Mouse (Mus musculus) forebrain, embryonic 15.5 days (tissue): ENCODE data around the gene Gnb5. TPM values are rescaled to one million over a fixed set of nuclear protein-coding genes. Genes with fewer than 3 reads are reported as not detected.
"Not testable (repeated sequence)": the region's sequence is repeated elsewhere in the genome, so short reads cannot be mapped to it uniquely, and the experiment has no call there.

Experiments
- ATAC-seq: fragments of 200-750 bp; cut with Nextera tagmentation; replicated peaks from 2 replicates; pipeline ENCODE4 v1.8.0; 2017; ENCODE audit warnings: mild to moderate bottlenecking, moderate TSS enrichment, moderate library complexity
- H3K27ac ChIP-seq: fragments of 300-500 bp; sonication (generic); replicated peaks from 2 replicates; pipeline ENCODE4 v1.5.1; 2015; ENCODE audit warnings: mild to moderate bottlenecking, inconsistent platforms
- H3K27me3 ChIP-seq: fragments of 300-500 bp; sonication (generic); 2 replicates; pipeline ENCODE4 v1.6.1; 2015; ENCODE audit warnings: inconsistent platforms
- H3K36me3 ChIP-seq: fragments of 300-500 bp; sonication (generic); 2 replicates; pipeline ENCODE4 v1.6.1; 2015; ENCODE audit warnings: mild to moderate bottlenecking, inconsistent platforms
- H3K4me1 ChIP-seq: fragments of 300-500 bp; sonication (generic); 2 replicates; pipeline ENCODE4 v1.6.1; 2015; ENCODE audit warnings: inconsistent platforms
- H3K4me2 ChIP-seq: fragments of 300-500 bp; sonication (generic); replicated peaks from 2 replicates; pipeline ENCODE4 v1.6.1; 2015; ENCODE audit warnings: mild to moderate bottlenecking, inconsistent platforms
- H3K4me3 ChIP-seq: fragments of 300-500 bp; sonication (generic); 2 replicates; pipeline ENCODE4 v1.5.1; 2015; ENCODE audit warnings: mild to moderate bottlenecking, inconsistent platforms
- H3K9ac ChIP-seq: fragments of 300-500 bp; sonication (generic); replicated peaks from 2 replicates; pipeline ENCODE4 v1.6.1; 2015; ENCODE audit warnings: mild to moderate bottlenecking, inconsistent platforms
- H3K9me3 ChIP-seq: fragments of 300-500 bp; sonication (generic); 2 replicates; pipeline ENCODE4 v1.6.1; 2016; ENCODE audit warnings: inconsistent platforms
- WGBS: fragments of 180-500 bp; shearing (Covaris S2); methylation state at CpG from one replicate; pipeline ENCODE4 v1.1.7; 2015; ENCODE audit warnings: mixed read lengths; 5-methylcytosine and 5-hydroxymethylcytosine counted together
- polyA plus RNA-seq: library from polyadenylated mRNA; unstranded; fragments of >200 nt; fragmentation: Nextera tagmentation; extraction: Ambion mirVana; gene quantifications from 2 replicates; pipeline ENCODE4 v1.2.1, GENCODE M21; 2015

Gnb5 gene
- polyA plus RNA-seq, 1 experiment from 2014 or later = 52.6 TPM

- H3K4me1 ChIP-seq = no peaks in the 10 kb centered on the region
- no peaks in the 10 kb centered on the region for H3K27me3 ChIP-seq
- ATAC-seq = no peak
- no peak overlapping the region for H3K4me2 ChIP-seq
- no peak overlapping the region for H3K4me3 ChIP-seq
- H3K9ac ChIP-seq = no peak overlapping the region
- 92% methylated on average over 6 of the region's 6 CpGs for WGBS
- no peak overlapping the region for H3K27ac ChIP-seq
- peaks cover 66% of the 10 kb centered on the region for H3K36me3 ChIP-seq
- no peaks in the 10 kb centered on the region for H3K9me3 ChIP-seq
These were observed 31.9 kb downstream of the Gnb5 start for GRCm38 (mm10) chr9:75338016-75338415.

GRCm38 (mm10) chr9:75342433-75342832, 36.3 kb downstream of the Gnb5 start:
- Histone ChIP-seq H3K27ac (no peak overlapping the region), H3K27me3 (no peaks in the 10 kb centered on the region), H3K9ac (no peak overlapping the region), H3K4me1 (no peaks in the 10 kb centered on the region), H3K4me3 (no peak overlapping the region), H3K4me2 (no peak overlapping the region), H3K36me3 (peaks cover 50% of the 10 kb centered on the region), H3K9me3 (no peaks in the 10 kb centered on the region)
- ATAC-seq = no peak
- 90% methylated on average over 4 of the region's 4 CpGs for WGBS

- ATAC-seq = no peak
- Histone ChIP-seq H3K36me3 (peaks cover 21% of the 10 kb centered on the region; the same call in 1 of the 2 replicates), H3K4me1 (no peaks in the 10 kb centered on the region), H3K9ac (no peak within 1 kb of the TSS), H3K27ac (no peak within 1 kb of the TSS), H3K9me3 (no peaks in the 10 kb centered on the region), H3K27me3 (no peaks in the 10 kb centered on the region), H3K4me3 (no peak within 1 kb of the TSS), H3K4me2 (no peak within 1 kb of the TSS)
- WGBS = 96% methylated on average over 5 of the region's 5 CpGs
These were observed 41.4 kb downstream of the Gnb5 start, which contains the start of gene Bcl2l10 for GRCm38 (mm10) chr9:75347458-75347857. TSS of gene Bcl2l10 (plus strand) at chr9:75347758.

- H3K4me1 ChIP-seq = no peaks in the 10 kb centered on the region
- H3K4me2 ChIP-seq = no peak overlapping the region
- H3K27ac ChIP-seq = no peak overlapping the region
- ATAC-seq = no peak
- peaks cover 16% of the 10 kb centered on the region; the same call in 1 of the 2 replicates for H3K36me3 ChIP-seq
- H3K4me3 ChIP-seq = no peak overlapping the region
- H3K27me3 ChIP-seq = no peaks in the 10 kb centered on the region
- 92% methylated on average over 17 of the region's 17 CpGs for WGBS
- H3K9ac ChIP-seq = no peak overlapping the region
- no peaks in the 10 kb centered on the region for H3K9me3 ChIP-seq
These were observed 42.0 kb downstream of the Gnb5 start for GRCm38 (mm10) chr9:75348066-75348465.

- Histone ChIP-seq H3K9me3 (no peaks in the 10 kb centered on the region), H3K36me3 (peaks cover 11% of the 10 kb centered on the region; the same call in 1 of the 2 replicates), H3K27me3 (no peaks in the 10 kb centered on the region), H3K27ac (no peak overlapping the region), H3K4me1 (no peaks in the 10 kb centered on the region), H3K4me3 (no peak overlapping the region), H3K9ac (no peak overlapping the region), H3K4me2 (no peak overlapping the region)
- ATAC-seq = no peak
- WGBS = 14% methylated on average over 3 of the region's 3 CpGs
These were observed 42.6 kb downstream of the Gnb5 start for GRCm38 (mm10) chr9:75348641-75349040.

GRCm38 (mm10) chr9:75353094-75353493, 47.0 kb downstream of the Gnb5 start:
- no peak for ATAC-seq
- Histone ChIP-seq H3K4me1 (no peaks in the 10 kb centered on the region), H3K9ac (no peak overlapping the region), H3K27me3 (no peaks in the 10 kb centered on the region), H3K4me3 (no peak overlapping the region), H3K9me3 (no peaks in the 10 kb centered on the region), H3K4me2 (no peak overlapping the region), H3K36me3 (no peaks in the 10 kb centered on the region), H3K27ac (no peak overlapping the region)
- WGBS = 83% methylated on average over 8 of the region's 8 CpGs

- no peak overlapping the region for H3K9ac ChIP-seq
- no peaks in the 10 kb centered on the region for H3K27me3 ChIP-seq
- H3K4me1 ChIP-seq = no peaks in the 10 kb centered on the region
- no peak for ATAC-seq
- H3K4me3 ChIP-seq = no peak overlapping the region
- no peak overlapping the region for H3K27ac ChIP-seq
- H3K9me3 ChIP-seq = no peaks in the 10 kb centered on the region
- H3K4me2 ChIP-seq = no peak overlapping the region
- H3K36me3 ChIP-seq = no peaks in the 10 kb centered on the region
- WGBS = 88% methylated on average over 4 of the region's 4 CpGs
These were observed 49.7 kb downstream of the Gnb5 start for GRCm38 (mm10) chr9:75355783-75356182.

- Histone ChIP-seq H3K27me3 (no peaks in the 10 kb centered on the region), H3K36me3 (no peaks in the 10 kb centered on the region), H3K4me2 (no peak overlapping the region), H3K9ac (no peak overlapping the region), H3K27ac (no peak overlapping the region), H3K9me3 (no peaks in the 10 kb centered on the region), H3K4me3 (no peak overlapping the region), H3K4me1 (no peaks in the 10 kb centered on the region)
- no peak for ATAC-seq
- WGBS = 79% methylated on average over 9 of the region's 9 CpGs
These were observed 51.1 kb downstream of the Gnb5 start for GRCm38 (mm10) chr9:75357087-75357654.

- H3K4me2 ChIP-seq = no peak overlapping the region
- ATAC-seq = 0 out of 2 replicates have a peak, but pooled peaks have one; percentile 48
- no peaks in the 10 kb centered on the region for H3K9me3 ChIP-seq
- no peak overlapping the region for H3K27ac ChIP-seq
- H3K36me3 ChIP-seq = no peaks in the 10 kb centered on the region
- no peak overlapping the region for H3K9ac ChIP-seq
- H3K4me3 ChIP-seq = no peak overlapping the region
- no peaks in the 10 kb centered on the region for H3K4me1 ChIP-seq
- WGBS = 46% methylated on average over 5 of the region's 5 CpGs
- H3K27me3 ChIP-seq = no peaks in the 10 kb centered on the region
These were observed 55.6 kb downstream of the Gnb5 start for GRCm38 (mm10) chr9:75361699-75362098.

- Histone ChIP-seq H3K9me3 (no peaks in the 10 kb centered on the region), H3K27ac (no peak overlapping the region), H3K4me1 (no peaks in the 10 kb centered on the region), H3K27me3 (no peaks in the 10 kb centered on the region), H3K9ac (no peak overlapping the region), H3K4me2 (no peak overlapping the region), H3K36me3 (no peaks in the 10 kb centered on the region), H3K4me3 (no peak overlapping the region)
- no peak for ATAC-seq
- 82% methylated on average over 4 of the region's 4 CpGs for WGBS
These were observed 56.1 kb downstream of the Gnb5 start for GRCm38 (mm10) chr9:75362201-75362600.

GRCm38 (mm10) chr9:75363001-75363400, 56.9 kb downstream of the Gnb5 start:
- Histone ChIP-seq H3K27me3 (no peaks in the 10 kb centered on the region), H3K9ac (no peak overlapping the region), H3K9me3 (no peaks in the 10 kb centered on the region), H3K4me3 (no peak overlapping the region), H3K4me2 (no peak overlapping the region), H3K4me1 (no peaks in the 10 kb centered on the region), H3K36me3 (no peaks in the 10 kb centered on the region), H3K27ac (no peak overlapping the region)
- ATAC-seq = no peak
- WGBS = 83% methylated on average over 5 of the region's 5 CpGs

GRCm38 (mm10) chr9:75363702-75364101, 57.6 kb downstream of the Gnb5 start:
- not testable (repeated sequence) for ATAC-seq, H3K4me2 ChIP-seq, H3K27me3 ChIP-seq, H3K4me3 ChIP-seq, H3K9ac ChIP-seq, H3K9me3 ChIP-seq, H3K36me3 ChIP-seq, H3K4me1 ChIP-seq, H3K27ac ChIP-seq
- 72% methylated on average over 7 of the region's 7 CpGs for WGBS

GRCm38 (mm10) chr9:75365195-75365594, 59.1 kb downstream of the Gnb5 start:
- Histone ChIP-seq H3K4me1 (no peaks in the 10 kb centered on the region), H3K27ac (no peak overlapping the region), H3K4me2 (no peak overlapping the region), H3K9me3 (no peaks in the 10 kb centered on the region), H3K36me3 (no peaks in the 10 kb centered on the region), H3K4me3 (no peak overlapping the region), H3K9ac (no peak overlapping the region), H3K27me3 (no peaks in the 10 kb centered on the region)
- WGBS = 73% methylated on average over 4 of the region's 4 CpGs
- no peak for ATAC-seq
